Mouse (Mus musculus) limb, embryonic 14.5 days (tissue): ENCODE measurements around the gene Cd300lg. TPM values are rescaled to one million over a fixed set of nuclear protein-coding genes. Genes with fewer than 3 reads are reported as not detected.
A peak's percentile ranks its signal among the peaks of the same experiment; 100 is the strongest.

Experiments
- ATAC-seq: fragments of 200-750 bp; cut with Nextera tagmentation; 2 replicates; pipeline ENCODE4 v1.8.0; 2017; ENCODE audit warnings: low read depth, moderate number of reproducible peaks, moderate TSS enrichment; ENCODE audit not compliant: low FRiP score
- DNase-seq: peaks from one replicate; pipeline ENCODE4 v3.0.0-alpha.2; 2015; ENCODE audit warnings: low spot score
- H3K27ac ChIP-seq: fragments of 300-500 bp; sonication (generic); replicated peaks from 2 replicates; pipeline ENCODE4 v1.5.1; 2014; ENCODE audit warnings: low read depth, mild to moderate bottlenecking, low read length, moderate library complexity, mixed read lengths
- H3K27me3 ChIP-seq: fragments of 300-500 bp; sonication (generic); 2 replicates; pipeline ENCODE4 v1.6.1; 2014; ENCODE audit warnings: low read length, mixed read lengths; ENCODE audit not compliant: control insufficient read depth, insufficient read depth
- H3K36me3 ChIP-seq: fragments of 300-500 bp; sonication (generic); 2 replicates; pipeline ENCODE4 v1.6.1; 2014; ENCODE audit warnings: mild to moderate bottlenecking, low read length, moderate library complexity, mixed read lengths; ENCODE audit not compliant: control insufficient read depth, insufficient read depth
- H3K4me1 ChIP-seq: fragments of 300-500 bp; sonication (generic); 2 replicates; pipeline ENCODE4 v1.6.1; 2014; ENCODE audit warnings: antibody characterized with exemption, low read length, mixed read lengths; ENCODE audit not compliant: control insufficient read depth, insufficient read depth
- H3K4me2 ChIP-seq: fragments of 300-500 bp; sonication (generic); replicated peaks from 2 replicates; pipeline ENCODE4 v1.6.1; 2014; ENCODE audit warnings: low read depth, mild to moderate bottlenecking, low read length, moderate library complexity; ENCODE audit not compliant: severe bottlenecking
- H3K4me3 ChIP-seq: fragments of 300-500 bp; sonication (generic); replicated peaks from 2 replicates; pipeline ENCODE4 v1.5.1; 2014; ENCODE audit warnings: low read length
- H3K9ac ChIP-seq: fragments of 300-500 bp; sonication (generic); 2 replicates; pipeline ENCODE4 v1.6.1; 2014; ENCODE audit warnings: mild to moderate bottlenecking, low read depth, low read length, moderate library complexity; ENCODE audit not compliant: severe bottlenecking
- H3K9me3 ChIP-seq: fragments of 300-500 bp; sonication (generic); 2 replicates; pipeline ENCODE4 v1.6.1; 2016; ENCODE audit warnings: low read length; ENCODE audit not compliant: control insufficient read depth
- POLR2A ChIP-seq: fragments of 200-500 bp; IDR thresholded peaks from 2 replicates; pipeline ENCODE4 v1.8.0; 2012; ENCODE audit warnings: inconsistent platforms, mild to moderate bottlenecking, moderate library complexity, borderline replicate concordance; ENCODE audit not compliant: insufficient read depth, insufficient read length; ENCODE audit errors: extremely low read depth
- WGBS: fragments of 180-500 bp; shearing (Covaris S2); extraction: QIAGEN DNeasy Blood & Tissue Kit; methylation state at CpG from one replicate; pipeline ENCODE4 v1.1.7; 2014; 5-methylcytosine and 5-hydroxymethylcytosine counted together
- polyA plus RNA-seq, 2 experiments: library from polyadenylated mRNA; depleted of rRNA in 1 of 2; stranded (reverse) in 1 of 2; unstranded in 1 of 2; fragments of >200 nt; fragmentation: Nextera tagmentation in 1 of 2; extraction: Ambion mirVana in 1 of 2; gene quantifications; 2 replicates each; pipeline versions ENCODE4 v1.2.1 to v1.2.3; 2012 to 2014

Gene Cd300lg
- polyA plus RNA-seq, 2 experiments: 0.81 to 1.0 TPM

GRCm38 (mm10) chr11:102008954-102009637, 32.2 kb upstream of the Cd300lg start:
- no peak overlapping the region for H3K9ac ChIP-seq
- ATAC-seq (no peak), DNase-seq (no peak)
- TF ChIP-seq POLR2A: no peak
- 78% methylated on average over 15 of the region's 15 CpGs for WGBS
- no peaks in the 10 kb centered on the region for H3K9me3 ChIP-seq
- H3K4me3 ChIP-seq: no peak overlapping the region
- H3K4me2 ChIP-seq: no peak overlapping the region
- peaks cover 15% of the 10 kb centered on the region for H3K36me3 ChIP-seq
- no peaks in the 10 kb centered on the region for H3K4me1 ChIP-seq
- no peaks in the 10 kb centered on the region for H3K27me3 ChIP-seq
- no peak overlapping the region for H3K27ac ChIP-seq

DNA sequence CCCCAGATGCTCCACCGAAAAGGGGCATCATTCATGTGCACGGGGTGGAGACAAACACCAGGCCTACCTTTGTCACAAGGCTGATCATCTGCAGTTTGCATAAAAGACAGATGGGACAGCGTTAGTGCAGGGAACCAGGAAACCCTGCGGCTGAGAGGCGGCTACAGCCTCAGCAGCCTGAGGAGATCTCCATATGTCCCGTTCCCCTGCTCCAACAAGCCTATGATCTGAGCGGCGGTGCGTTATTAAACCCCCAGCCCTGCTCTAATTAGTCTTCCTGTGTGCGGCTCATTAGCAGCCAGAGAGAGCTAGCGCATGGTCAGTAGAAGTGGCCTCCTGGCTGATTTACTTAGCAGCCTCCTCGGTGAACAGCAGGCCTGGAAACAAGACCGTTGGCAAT, 31.2 kb upstream of the Cd300lg start:
- ATAC-seq (peak; percentile 34; the same call in 1 of the 2 replicates), DNase-seq (no peak)
- H3K4me1 ChIP-seq: no peaks in the 10 kb centered on the region
- no peaks in the 10 kb centered on the region for H3K27me3 ChIP-seq
- no peak overlapping the region for H3K4me2 ChIP-seq
- no peaks in the 10 kb centered on the region for H3K9me3 ChIP-seq
- H3K36me3 ChIP-seq: peaks cover 16% of the 10 kb centered on the region
- H3K9ac ChIP-seq: 0 out of 2 replicates have a peak overlapping the region, but pooled peaks have one; percentile 0
- no peak overlapping the region for H3K4me3 ChIP-seq
- no peak overlapping the region for H3K27ac ChIP-seq
- TF ChIP-seq POLR2A: no peak
- 24% methylated on average over 13 of the region's 13 CpGs for WGBS

- no peak overlapping the region for H3K4me2 ChIP-seq
- no peak overlapping the region for H3K9ac ChIP-seq
- WGBS: 76% methylated on average over 8 of the region's 8 CpGs
- no peaks in the 10 kb centered on the region for H3K4me1 ChIP-seq
- DNase-seq (no peak), ATAC-seq (no peak)
- no peaks in the 10 kb centered on the region for H3K9me3 ChIP-seq
- H3K27me3 ChIP-seq: no peaks in the 10 kb centered on the region
- H3K27ac ChIP-seq: no peak overlapping the region
- TF ChIP-seq POLR2A: no peak
- no peak overlapping the region for H3K4me3 ChIP-seq
- peaks cover 16% of the 10 kb centered on the region for H3K36me3 ChIP-seq
Observed at GRCm38 (mm10) chr11:102011510-102011909, 29.8 kb upstream of the Cd300lg start.

GRCm38 (mm10) chr11:102013201-102013600, 28.1 kb upstream of the Cd300lg start:
- DNase-seq (no peak), ATAC-seq (no peak)
- 92% methylated on average over 8 of the region's 8 CpGs for WGBS
- Histone ChIP-seq H3K27ac (no peak overlapping the region), H3K9me3 (no peaks in the 10 kb centered on the region), H3K9ac (no peak overlapping the region), H3K4me3 (no peak overlapping the region), H3K36me3 (peaks cover 16% of the 10 kb centered on the region), H3K4me2 (no peak overlapping the region), H3K4me1 (no peaks in the 10 kb centered on the region), H3K27me3 (no peaks in the 10 kb centered on the region)
- TF ChIP-seq POLR2A: no peak

GRCm38 (mm10) chr11:102015472-102015871, 25.8 kb upstream of the Cd300lg start:
- Histone ChIP-seq H3K4me3 (no peak overlapping the region), H3K27me3 (no peaks in the 10 kb centered on the region), H3K4me2 (no peak overlapping the region), H3K4me1 (no peaks in the 10 kb centered on the region), H3K36me3 (peaks cover 11% of the 10 kb centered on the region), H3K9ac (no peak overlapping the region), H3K9me3 (no peaks in the 10 kb centered on the region), H3K27ac (no peak overlapping the region)
- DNase-seq (no peak), ATAC-seq (no peak)
- WGBS: 72% methylated on average over 6 of the region's 6 CpGs
- TF ChIP-seq POLR2A: no peak
